Mouse (Mus musculus) embryonic facial prominence, embryonic 14.5 days (tissue): ENCODE results near the gene Nsrp1. TPM values are rescaled to one million over a fixed set of nuclear protein-coding genes. Genes with fewer than 3 reads are reported as not detected.
"Not testable (repeated sequence)": the region's sequence is repeated elsewhere in the genome, so short reads cannot be mapped to it uniquely, and the experiment has no call there.

Source experiments
- ATAC-seq: fragments of 200-750 bp; cut with Nextera tagmentation; 2 replicates; pipeline ENCODE4 v1.8.0; 2017; ENCODE audit warnings: low read depth, moderate number of reproducible peaks, moderate TSS enrichment
- DNase-seq: peaks from one replicate; pipeline ENCODE4 v3.0.0-alpha.2; 2015; ENCODE audit warnings: low spot score
- H3K27ac ChIP-seq: fragments of 300-500 bp; sonication (generic); replicated peaks from 2 replicates; pipeline ENCODE4 v1.5.1; 2014; ENCODE audit warnings: low read depth, mild to moderate bottlenecking, low read length, moderate library complexity
- H3K27me3 ChIP-seq: fragments of 300-500 bp; sonication (generic); replicated peaks from 2 replicates; pipeline ENCODE4 v1.6.1; 2014; ENCODE audit warnings: low read length; ENCODE audit not compliant: control insufficient read depth, insufficient read depth
- H3K36me3 ChIP-seq: fragments of 300-500 bp; sonication (generic); 2 replicates; pipeline ENCODE4 v1.6.1; 2014; ENCODE audit warnings: low read length, mixed read lengths; ENCODE audit not compliant: control insufficient read depth, insufficient read depth
- H3K4me1 ChIP-seq: fragments of 300-500 bp; sonication (generic); 2 replicates; pipeline ENCODE4 v1.6.1; 2014; ENCODE audit warnings: antibody characterized with exemption, low read length; ENCODE audit not compliant: control insufficient read depth, insufficient read depth
- H3K4me2 ChIP-seq: fragments of 300-500 bp; sonication (generic); 2 replicates; pipeline ENCODE4 v1.6.1; 2014; ENCODE audit warnings: low read depth, mild to moderate bottlenecking, low read length, moderate library complexity, mixed read lengths
- H3K4me3 ChIP-seq: fragments of 300-500 bp; sonication (generic); 2 replicates; pipeline ENCODE4 v1.5.1; 2014; ENCODE audit warnings: low read depth, mild to moderate bottlenecking, low read length
- H3K9ac ChIP-seq: fragments of 300-500 bp; sonication (generic); 2 replicates; pipeline ENCODE4 v1.6.1; 2014; ENCODE audit warnings: low read depth, mild to moderate bottlenecking, low read length, moderate library complexity, mixed read lengths
- H3K9me3 ChIP-seq: fragments of 300-500 bp; sonication (generic); 2 replicates; pipeline ENCODE4 v1.6.1; 2016; ENCODE audit warnings: low read length; ENCODE audit not compliant: control insufficient read depth
- WGBS: fragments of 180-500 bp; shearing (Covaris S2); extraction: QIAGEN DNeasy Blood & Tissue Kit; methylation state at CpG from one replicate; pipeline ENCODE4 v1.1.7; 2014; 5-methylcytosine and 5-hydroxymethylcytosine counted together
- polyA plus RNA-seq: library from polyadenylated mRNA; unstranded; fragments of >200 nt; fragmentation: Nextera tagmentation; extraction: Ambion mirVana; gene quantifications from 2 replicates; pipeline ENCODE4 v1.2.1, GENCODE M21; 2014

The Nsrp1 gene
- polyA plus RNA-seq, 1 experiment from 2014 or later, result 63.6 TPM

DNA sequence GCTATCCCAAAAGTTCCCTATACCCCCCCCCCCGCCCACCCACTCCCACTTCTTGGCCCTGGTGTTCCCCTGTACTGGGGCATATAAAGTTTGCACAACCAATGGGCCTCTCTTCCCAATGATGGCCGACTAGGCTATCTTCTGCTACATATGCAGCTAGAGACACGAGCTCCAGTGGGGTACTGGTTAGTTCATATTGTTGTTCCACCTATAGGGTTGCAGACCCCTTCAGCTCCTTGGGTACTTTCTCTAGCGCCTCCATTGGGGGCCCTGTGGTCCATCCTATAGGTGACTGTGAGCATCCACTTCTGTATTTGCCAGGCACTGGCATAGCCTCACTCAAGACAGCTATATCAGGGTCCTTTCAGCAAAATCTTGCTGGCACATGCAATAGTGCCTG lies 904 bp downstream of the Nsrp1 start:
- ATAC-seq, DNase-seq, H3K9me3 ChIP-seq, H3K27me3 ChIP-seq, H3K4me1 ChIP-seq: not testable (repeated sequence)
- Histone ChIP-seq H3K27ac (peak overlapping the region; percentile 89; the same call in 1 of the 2 replicates), H3K4me3 (peak overlapping the region; percentile 86), H3K36me3 (peaks cover 32% of the 10 kb centered on the region; the same call in 1 of the 2 replicates), H3K9ac (peak overlapping the region; percentile 89), H3K4me2 (peak overlapping the region; percentile 65)
- WGBS, result 64% methylated on average over 4 of the region's 4 CpGs

DNA sequence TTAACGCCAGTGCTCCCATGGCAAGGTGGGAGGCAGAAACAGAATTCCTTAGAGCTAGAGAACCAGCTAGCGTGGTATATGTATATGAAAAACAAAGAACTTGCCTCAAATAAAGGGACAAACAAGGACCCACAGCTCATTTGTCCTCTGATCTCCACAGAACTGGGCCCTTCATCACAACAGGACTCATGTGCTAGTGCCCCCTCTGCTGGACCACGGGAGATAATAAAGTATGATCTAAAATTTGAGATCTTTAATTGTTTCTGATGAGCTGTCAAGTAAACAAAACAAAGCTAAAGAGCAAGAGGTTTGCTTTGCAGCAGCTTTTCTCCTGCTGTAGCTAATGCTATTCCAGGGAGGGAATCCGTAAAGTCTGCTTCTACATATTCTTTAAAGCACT lies 7.5 kb downstream of the Nsrp1 start:
- Histone ChIP-seq H3K27me3 (no peaks in the 10 kb centered on the region), H3K4me3 (no peak overlapping the region), H3K4me1 (no peaks in the 10 kb centered on the region), H3K27ac (no peak overlapping the region), H3K4me2 (no peak overlapping the region), H3K9ac (no peak overlapping the region), H3K9me3 (no peaks in the 10 kb centered on the region), H3K36me3 (peaks cover 43% of the 10 kb centered on the region)
- WGBS, result 72% methylated on average over 4 of the region's 4 CpGs
- ATAC-seq (no peak), DNase-seq (no peak)

DNA sequence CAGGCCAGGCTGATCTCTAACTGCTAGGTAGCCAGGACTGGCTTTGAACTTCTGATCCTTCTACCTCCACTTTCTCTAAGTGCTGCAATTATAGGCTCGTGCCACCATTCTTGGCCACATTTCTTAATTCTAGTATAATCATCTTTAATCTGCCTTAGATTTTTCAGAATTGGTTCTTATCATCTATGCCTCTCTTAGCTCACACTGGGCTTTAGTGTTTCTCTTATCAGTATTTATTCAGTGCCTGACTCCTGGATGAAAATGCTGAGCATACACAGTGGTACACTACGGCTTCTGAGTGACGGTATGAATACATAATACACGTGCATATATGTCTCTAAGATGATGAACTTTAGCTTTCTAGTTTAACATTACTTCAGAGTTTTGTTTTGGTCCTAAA lies 9.4 kb downstream of the Nsrp1 start:
- H3K36me3 ChIP-seq, result peaks cover 31% of the 10 kb centered on the region
- no peaks in the 10 kb centered on the region for H3K9me3 ChIP-seq
- H3K27ac ChIP-seq, result no peak overlapping the region
- ATAC-seq (no peak), DNase-seq (no peak)
- no peaks in the 10 kb centered on the region for H3K4me1 ChIP-seq
- no peak overlapping the region for H3K4me3 ChIP-seq
- no peak overlapping the region for H3K4me2 ChIP-seq
- WGBS, result 95% methylated on average over 4 of the region's 4 CpGs
- H3K27me3 ChIP-seq, result no peaks in the 10 kb centered on the region
- H3K9ac ChIP-seq, result no peak overlapping the region

DNA sequence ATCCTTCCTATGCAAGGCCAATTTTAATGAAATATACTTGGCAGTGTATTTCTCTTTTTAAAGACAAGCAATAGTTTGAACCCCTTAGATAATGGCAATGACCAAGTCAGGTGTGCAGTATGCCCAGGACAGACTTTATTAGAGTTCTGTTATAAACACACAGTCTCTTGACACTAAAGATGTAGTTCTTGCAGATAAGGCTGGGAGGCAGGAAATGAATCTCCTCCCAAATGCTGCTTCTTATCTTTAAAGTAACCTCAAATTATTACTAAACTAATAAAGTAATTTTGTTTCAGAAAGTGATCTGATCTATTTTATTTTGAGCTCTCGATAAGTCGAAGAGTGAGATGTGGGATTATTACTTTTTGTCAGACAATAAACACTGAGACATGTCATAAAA lies 14.8 kb downstream of the Nsrp1 start:
- Histone ChIP-seq H3K27me3 (no peaks in the 10 kb centered on the region), H3K9ac (no peak overlapping the region), H3K9me3 (no peaks in the 10 kb centered on the region), H3K27ac (no peak overlapping the region), H3K36me3 (peaks cover 9% of the 10 kb centered on the region; the same call in 1 of the 2 replicates), H3K4me2 (no peak overlapping the region), H3K4me3 (no peak overlapping the region), H3K4me1 (no peaks in the 10 kb centered on the region)
- DNase-seq (no peak), ATAC-seq (no peak)
- WGBS, result 91% methylated on average over 2 of the region's 2 CpGs

DNA sequence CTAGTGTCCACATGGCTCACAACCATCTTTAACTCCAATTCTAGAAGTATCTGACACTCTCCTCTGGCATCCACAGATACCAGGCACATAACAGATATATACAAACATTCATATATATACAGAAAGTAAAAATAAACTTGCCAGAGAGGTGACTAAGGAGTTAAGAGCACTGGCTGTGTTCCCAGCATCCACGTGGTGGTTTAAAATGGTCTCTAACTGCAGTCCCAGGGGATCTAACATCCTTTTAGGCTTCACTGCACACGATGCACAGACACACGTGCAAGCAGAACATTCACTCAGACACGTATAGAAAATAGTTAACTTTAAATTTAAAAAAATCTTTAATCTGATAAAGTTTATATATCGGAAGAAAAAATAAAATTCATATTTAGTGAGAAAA lies 16.3 kb downstream of the Nsrp1 start:
- Histone ChIP-seq H3K27me3 (no peaks in the 10 kb centered on the region), H3K36me3 (peaks cover 5% of the 10 kb centered on the region; the same call in 1 of the 2 replicates), H3K27ac (no peak overlapping the region), H3K9me3 (no peaks in the 10 kb centered on the region), H3K4me2 (no peak overlapping the region), H3K9ac (no peak overlapping the region), H3K4me1 (no peaks in the 10 kb centered on the region), H3K4me3 (no peak overlapping the region)
- WGBS, result 48% methylated on average over 5 of the region's 5 CpGs
- DNase-seq (peak; percentile 67), ATAC-seq (no peak)

DNA sequence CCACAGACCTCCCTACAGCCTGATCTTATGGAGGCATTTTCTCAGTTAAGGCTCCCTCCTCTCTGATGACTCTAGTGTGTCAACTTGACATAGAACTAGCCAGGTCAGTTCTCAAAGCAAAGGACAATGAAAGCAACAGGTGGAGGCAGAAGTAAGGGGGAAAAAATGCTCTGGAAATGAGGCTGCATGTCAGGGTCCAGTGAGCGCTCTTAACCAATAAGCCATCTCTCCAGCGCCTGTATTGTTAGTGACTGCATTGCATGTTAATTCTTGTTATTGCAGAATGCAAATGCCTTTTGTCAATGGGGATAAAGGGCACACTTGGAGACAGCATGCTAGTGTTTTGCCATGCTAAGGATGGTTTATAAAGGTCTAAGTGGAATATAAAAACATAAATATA lies 35.4 kb downstream of the Nsrp1 start:
- 85% methylated on average over 2 of the region's 2 CpGs for WGBS
- Histone ChIP-seq H3K9ac (no peak overlapping the region), H3K4me2 (no peak overlapping the region), H3K27me3 (no peaks in the 10 kb centered on the region), H3K4me3 (no peak overlapping the region), H3K4me1 (no peaks in the 10 kb centered on the region; the same call in 1 of the 2 replicates), H3K36me3 (peaks cover 28% of the 10 kb centered on the region), H3K9me3 (no peaks in the 10 kb centered on the region), H3K27ac (no peak overlapping the region)
- ATAC-seq (no peak), DNase-seq (no peak)

DNA sequence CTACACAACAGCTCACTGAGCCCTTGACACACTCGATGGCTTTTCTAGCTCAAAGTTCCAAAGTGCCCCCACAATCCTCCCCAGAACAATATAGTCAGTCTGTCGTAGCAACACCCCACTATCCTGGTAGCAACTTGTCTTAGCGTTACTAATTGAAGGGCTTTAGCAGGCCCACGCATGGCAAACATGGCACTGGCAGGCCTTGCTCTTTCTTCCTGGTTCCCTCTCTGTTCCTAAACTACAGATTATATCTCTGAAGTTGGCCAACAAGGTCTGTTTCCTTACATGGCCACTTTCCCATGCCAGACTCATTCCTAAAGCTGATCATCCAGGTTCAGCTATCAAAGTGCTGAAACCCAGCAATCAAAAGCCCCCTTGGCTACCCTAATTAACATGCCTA lies 36.3 kb downstream of the Nsrp1 start:
- DNase-seq (no peak), ATAC-seq (no peak)
- H3K4me1 ChIP-seq, result no peaks in the 10 kb centered on the region; the same call in 1 of the 2 replicates
- H3K9me3 ChIP-seq, result no peaks in the 10 kb centered on the region
- H3K9ac ChIP-seq, result no peak overlapping the region
- no peak overlapping the region for H3K27ac ChIP-seq
- no peak overlapping the region for H3K4me3 ChIP-seq
- H3K4me2 ChIP-seq, result no peak overlapping the region
- no peaks in the 10 kb centered on the region for H3K27me3 ChIP-seq
- WGBS, result 82% methylated on average over 4 of the region's 4 CpGs
- peaks cover 22% of the 10 kb centered on the region for H3K36me3 ChIP-seq

DNA sequence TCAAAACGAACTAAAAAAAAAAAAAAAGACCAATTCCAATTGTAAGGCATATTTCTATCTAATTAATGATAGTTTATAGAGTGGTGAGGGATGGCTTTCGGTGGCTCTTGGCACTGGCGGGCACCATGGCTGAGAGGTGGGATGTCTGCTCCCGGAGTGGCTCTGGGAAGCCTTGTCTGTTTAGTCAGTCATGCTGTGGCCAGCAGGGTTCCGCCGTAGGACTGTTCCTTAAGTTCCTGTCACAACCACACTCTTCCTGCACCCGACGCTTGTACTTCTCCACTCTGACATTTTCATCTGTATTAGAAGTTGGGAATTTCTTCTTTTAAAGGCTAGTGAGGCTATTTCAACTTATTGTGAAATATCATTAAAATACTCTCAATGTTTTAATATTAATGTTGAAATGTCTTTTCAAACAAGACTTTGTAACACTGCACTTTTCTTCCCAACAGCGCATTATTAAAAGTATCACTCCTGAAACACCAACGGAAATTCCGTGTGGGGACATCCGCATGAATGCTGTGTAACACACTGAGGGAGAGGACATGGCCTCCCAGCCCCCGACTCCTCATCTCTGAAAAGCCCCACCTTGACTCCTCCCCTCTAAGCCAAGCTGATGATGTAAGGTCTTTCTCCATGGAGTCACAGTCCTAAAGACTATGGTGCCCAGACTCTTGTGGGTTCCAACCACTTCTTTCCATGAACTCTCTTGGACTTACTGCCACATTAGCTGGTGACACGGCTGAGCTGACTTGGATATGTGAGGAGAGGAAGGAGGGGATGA lies 46.9 kb downstream of the Nsrp1 start:
- no peak for ATAC-seq
- 76% methylated on average over 14 of the region's 14 CpGs for WGBS
- H3K27me3 ChIP-seq, result no peaks in the 10 kb centered on the region
- H3K27ac ChIP-seq, result no peak overlapping the region
- H3K4me1 ChIP-seq, result no peaks in the 10 kb centered on the region
- no peak overlapping the region for H3K9ac ChIP-seq
- no peak for DNase-seq
- no peaks in the 10 kb centered on the region for H3K9me3 ChIP-seq
- H3K4me3 ChIP-seq, result no peak overlapping the region
- H3K4me2 ChIP-seq, result no peak overlapping the region
- H3K36me3 ChIP-seq, result no peaks in the 10 kb centered on the region

DNA sequence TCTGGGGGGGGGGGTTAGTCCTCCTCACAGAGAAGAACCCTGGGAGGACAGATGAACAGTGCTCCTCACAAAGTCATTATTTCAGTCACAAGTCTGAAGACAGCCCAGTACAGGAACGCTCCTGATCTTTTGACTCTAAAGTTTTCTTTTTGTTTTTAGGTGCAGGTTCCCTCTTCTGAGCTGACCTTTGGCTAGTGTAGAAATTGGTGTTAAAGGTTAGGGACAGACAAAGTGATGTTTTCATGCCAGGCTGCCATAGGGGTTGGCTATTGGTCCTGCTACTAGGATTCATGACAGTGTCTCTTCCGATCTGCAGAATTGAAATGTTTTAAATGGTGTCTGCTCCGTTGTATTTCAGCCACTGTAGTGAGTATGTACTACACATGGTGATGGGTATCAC lies 50.1 kb downstream of the Nsrp1 start:
- Histone ChIP-seq H3K27ac (no peak overlapping the region), H3K4me1 (no peaks in the 10 kb centered on the region), H3K36me3 (no peaks in the 10 kb centered on the region), H3K9me3 (no peaks in the 10 kb centered on the region), H3K27me3 (no peaks in the 10 kb centered on the region), H3K4me2 (no peak overlapping the region), H3K4me3 (no peak overlapping the region), H3K9ac (no peak overlapping the region)
- no peak for ATAC-seq
- DNase-seq, result no peak
- WGBS, result 88% methylated on average over 3 of the region's 3 CpGs
